Mouse (Mus musculus) mouse embryonic stem cell (cell line): ENCODE results near the gene Hist1h2bj.

Experiments
- in situ Hi-C, 2 experiments: fragments of 300-500 bp; cut with MboI; formaldehyde crosslinking; loops; 1 replicate in 1 of 2; 3 replicates in 1 of 2; pipeline ENCODE4 v1.14.3; 2019 to 2020; ENCODE audit warnings: low sequenced_read_pairs in 2 of 2, low pct_unique_long_range_greater_than_20kb in 1 of 2, mixed read lengths in 1 of 2; ENCODE audit not compliant: unreplicated experiment in 1 of 2

Hist1h2bj gene

GRCm38 (mm10) chr13:22042568-22043502, at the start of gene Hist1h2bj, which contains the start of gene Hist1h2ag:
Hist1h2bj (plus strand) TSS chr13:22043214.
Hist1h2ag (minus strand) TSS chr13:22042944.
- in situ Hi-C loops = loop anchor here (10.0 to 25.0 kb wide), 4 partner anchors 181 to 1694 kb away; partner anchors contain the start of genes Hist1h1c (in 1 of the 2), Hist1h2bb (in 1 of the 2) and Hist1h3c (in 1 of the 2)

DNA sequence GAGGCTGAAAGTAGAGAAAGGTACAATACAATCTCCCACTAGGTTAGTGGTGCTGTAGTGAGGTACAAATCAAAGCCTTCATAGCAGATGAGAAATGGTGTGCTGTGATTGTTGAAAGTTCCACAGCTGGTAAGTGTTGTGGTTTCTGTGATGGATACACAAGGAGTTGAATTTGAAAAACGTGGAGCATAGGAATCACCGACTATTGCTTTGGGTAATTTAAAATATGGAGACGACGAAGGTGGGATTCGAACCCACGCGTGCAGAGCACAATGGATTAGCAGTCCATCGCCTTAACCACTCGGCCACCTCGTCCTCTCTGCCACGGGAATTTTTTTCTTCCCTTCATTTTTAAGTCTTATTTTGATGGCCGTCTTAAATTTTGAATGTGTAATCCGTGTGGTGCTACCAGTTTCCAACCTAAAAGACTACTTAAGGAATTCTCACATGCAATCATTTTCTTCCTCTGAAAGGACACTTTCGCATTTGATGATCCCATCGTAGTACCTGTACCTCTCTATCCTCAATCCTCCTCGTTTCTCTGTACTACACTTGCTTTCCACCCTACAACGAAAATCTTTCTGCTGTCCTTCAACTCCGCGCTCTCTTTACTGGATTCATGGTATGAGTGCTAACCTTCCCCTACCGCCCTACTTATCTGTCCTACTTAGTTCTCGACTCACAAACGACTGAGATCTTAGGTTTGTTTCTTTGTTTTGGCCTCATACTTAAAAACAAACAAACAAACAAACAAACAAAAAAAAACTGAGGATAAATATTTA, 48.9 kb upstream of the Hist1h2bj start:
- in situ Hi-C loops = no loop called here

DNA sequence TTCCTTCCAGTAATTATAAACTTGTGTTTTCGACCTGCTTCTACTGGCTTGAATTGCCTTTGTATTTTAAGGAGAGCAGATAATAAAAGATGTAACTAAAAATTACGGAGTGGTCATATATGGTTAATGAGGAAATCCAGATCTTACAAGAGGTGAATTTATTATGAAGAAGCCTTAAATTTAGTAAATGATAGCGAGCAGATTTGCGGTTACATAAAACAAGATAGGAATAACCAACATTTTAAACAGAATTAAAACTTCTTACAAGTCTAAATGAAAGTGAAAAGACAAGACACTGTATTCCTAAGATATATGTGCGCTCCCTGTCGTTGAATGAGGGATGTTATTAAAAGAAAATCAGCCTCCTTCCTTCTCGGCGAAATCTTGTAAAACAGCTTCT, 48.1 kb upstream of the Hist1h2bj start:
- in situ Hi-C loops = no loop called here

DNA sequence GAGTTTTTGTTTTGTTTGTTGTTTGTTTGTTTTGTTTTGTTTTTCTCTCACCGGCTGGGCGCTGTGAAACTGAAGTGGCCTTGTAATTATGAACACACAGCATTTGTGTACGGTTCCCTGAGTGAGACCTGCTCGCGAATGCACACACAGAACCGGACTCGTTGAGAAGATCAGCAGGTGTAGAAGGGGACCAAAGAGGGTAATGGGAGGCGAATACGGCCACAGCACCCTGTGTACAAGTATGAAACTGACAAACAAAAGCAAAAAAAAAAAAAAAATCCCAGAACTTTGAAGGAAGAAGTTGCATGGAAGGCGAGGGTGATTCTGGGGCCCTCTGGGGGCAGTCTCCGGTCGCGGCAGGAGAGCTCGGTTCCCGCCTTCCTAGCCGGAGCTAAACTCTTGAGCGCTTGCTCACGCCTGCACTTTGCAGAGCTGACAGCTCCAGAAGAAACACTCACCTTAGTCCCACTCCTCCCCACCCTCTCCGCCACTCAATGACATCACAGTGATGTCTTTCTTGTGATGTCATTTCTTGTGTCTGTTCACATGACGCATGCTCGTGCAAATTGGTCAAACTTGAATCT, 47.6 kb upstream of the Hist1h2bj start:
- in situ Hi-C loops = no loop called here

- in situ Hi-C loops = no loop called here
These were observed 46.7 kb upstream of the Hist1h2bj start for GRCm38 (mm10) chr13:21996101-21996839.

- in situ Hi-C loops = no loop called here
These were observed 46.2 kb upstream of the Hist1h2bj start for GRCm38 (mm10) chr13:21996840-21997185.

DNA sequence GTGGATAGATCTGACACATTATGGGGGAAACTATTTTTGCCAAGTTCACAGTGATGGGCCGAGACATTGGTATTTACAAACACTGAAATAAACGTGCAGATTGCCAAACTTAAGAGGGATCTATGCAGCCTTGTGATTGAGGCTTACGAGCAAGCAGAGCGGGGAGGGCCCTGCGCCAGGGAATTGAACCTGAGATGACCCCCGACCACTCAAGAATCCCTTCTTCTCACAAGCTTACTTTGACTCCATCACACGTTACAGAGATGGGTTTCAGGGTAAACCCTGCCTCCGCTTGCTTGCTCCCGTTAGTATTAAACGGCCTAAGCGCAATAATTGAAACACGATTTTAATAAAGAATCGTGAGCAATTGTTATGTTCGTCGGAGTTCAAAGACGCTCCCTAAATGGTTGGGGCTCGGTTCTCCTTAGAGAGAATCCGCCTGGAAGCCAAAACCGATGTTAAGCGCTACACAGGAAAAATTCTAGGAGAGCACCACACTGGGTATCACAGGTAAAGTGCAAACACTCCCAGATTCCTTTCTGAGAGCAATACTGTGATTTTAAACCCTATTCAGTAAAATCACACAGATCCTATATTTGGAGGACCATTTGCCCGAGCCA, 45.7 kb upstream of the Hist1h2bj start:
- in situ Hi-C loops = no loop called here

DNA sequence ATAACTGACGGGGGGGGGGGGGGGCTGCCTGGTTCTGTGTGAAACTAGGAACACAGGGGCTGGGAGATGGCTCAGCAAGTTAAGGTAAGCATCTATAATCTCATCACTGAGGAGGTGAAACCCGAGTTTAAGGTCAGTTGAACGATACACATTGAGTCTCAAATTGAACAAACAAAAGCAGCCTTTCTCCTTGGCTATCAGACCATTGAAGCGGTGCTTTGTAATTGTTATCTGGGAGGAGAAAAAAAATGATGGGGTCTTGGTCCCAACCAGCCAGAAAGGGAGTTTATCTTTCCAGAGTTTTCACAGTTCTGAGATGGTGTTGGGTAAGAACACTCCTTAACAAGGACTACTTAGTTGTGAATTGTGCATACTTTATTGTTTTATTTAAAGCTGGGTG, 45.2 kb upstream of the Hist1h2bj start:
- in situ Hi-C loops = no loop called here

GRCm38 (mm10) chr13:21998412-21998811, 44.6 kb upstream of the Hist1h2bj start:
- in situ Hi-C loops = no loop called here

- in situ Hi-C loops = no loop called here
These were observed 43.9 kb upstream of the Hist1h2bj start for GRCm38 (mm10) chr13:21999147-21999546.

DNA sequence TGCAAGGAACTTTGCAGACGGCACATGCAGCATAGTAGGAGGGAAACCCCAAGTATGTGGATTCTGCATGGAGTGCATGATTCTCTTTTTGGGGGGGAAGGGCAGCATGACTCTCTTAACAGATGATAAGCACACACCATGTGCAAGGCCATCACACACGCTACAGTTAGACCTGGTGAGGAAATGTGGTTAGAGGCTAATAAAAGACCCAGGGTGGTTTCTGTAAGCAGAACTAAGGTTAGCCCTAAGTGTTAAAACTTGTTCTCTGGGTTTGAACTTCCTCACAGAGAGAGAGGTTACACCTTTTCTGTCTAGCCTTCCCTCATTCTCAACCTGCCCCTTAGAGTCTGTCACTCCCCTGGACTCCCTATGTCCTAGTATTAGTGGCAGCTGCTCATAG, 41.7 kb upstream of the Hist1h2bj start:
- in situ Hi-C loops = loop anchor here (25.0 kb wide), 2 partner anchors 739 to 764 kb away; no protein-coding TSS in a partner anchor

GRCm38 (mm10) chr13:22001823-22002222, 41.2 kb upstream of the Hist1h2bj start:
- in situ Hi-C loops = loop anchor here (25.0 kb wide), 2 partner anchors 740 to 765 kb away; no protein-coding TSS in a partner anchor

DNA sequence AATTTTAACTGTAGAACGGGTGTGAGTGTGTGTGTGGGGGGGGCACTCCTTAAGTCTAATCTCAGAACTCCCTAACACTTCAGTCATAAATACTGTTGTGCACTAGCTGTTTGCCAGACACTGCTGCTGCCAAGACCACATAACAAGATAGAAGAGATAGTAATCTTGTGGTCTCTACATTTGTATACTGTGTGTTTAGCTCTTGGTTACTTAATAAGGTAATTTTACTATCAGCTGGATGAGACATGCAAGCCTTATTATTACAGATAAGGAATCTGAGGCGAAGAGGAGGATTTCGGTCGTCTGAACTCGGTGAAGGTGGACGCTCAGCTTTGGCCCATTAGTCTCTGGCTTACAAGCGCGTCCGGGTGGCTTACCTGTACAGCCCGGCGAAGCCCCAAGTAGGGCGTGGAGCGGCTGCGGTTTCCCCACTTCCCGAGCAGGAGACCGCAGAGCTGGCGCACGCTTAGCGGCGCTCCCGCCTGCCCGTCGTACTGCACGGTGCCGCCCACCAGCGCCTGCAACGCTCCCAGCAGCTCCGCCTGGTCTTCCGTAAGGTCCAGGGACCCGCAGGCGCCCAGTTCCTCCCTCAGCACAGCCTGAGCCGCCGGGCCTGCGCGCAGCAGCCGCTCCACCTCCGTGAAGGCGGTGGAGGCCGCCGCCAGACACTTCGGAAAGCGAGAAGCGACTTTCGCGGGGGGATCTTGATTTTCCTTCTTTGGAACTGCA, 37.2 kb upstream of the Hist1h2bj start:
- in situ Hi-C loops = loop anchor here (25.0 kb wide), 2 partner anchors 743 to 768 kb away; no protein-coding TSS in a partner anchor

DNA sequence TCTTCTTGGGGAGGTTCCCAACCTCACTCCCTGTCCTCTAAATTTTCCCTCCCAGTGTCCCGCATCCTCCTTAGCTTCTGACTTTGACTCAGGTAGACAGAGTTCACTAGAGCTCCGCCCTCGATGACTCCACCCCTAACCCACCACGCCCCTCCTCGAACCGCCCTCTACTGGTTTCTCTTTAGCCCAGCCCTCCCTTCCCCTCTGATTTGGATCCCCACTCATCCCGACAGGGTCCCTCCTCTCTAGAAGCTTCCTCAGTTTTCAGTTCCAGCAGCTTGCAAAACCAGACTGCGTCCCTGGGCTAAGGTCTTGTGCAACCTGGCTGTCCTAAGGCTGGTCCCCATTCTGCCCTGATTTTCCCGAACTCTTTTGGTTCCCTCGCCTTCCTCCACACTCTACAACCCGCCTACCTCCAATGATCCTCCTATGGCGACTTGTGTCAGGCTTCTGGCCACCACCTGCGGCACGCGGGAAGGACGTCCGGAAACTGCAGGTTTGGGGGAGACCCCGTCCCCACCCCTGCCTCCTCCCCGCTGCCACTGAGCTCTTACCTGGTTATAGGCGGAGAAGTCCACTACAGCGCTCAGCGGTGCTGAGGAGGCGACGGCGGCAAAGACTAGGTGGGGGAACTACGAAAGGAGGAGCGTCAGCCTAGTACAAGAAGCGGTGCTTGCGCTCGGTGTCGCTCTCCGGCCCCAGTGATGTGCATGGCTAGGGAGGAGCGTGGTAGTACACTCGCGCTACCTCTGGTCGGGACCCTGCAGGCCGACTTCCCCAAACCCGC, 36.5 kb upstream of the Hist1h2bj start:
- in situ Hi-C loops = loop anchor here (25.0 kb wide), 2 partner anchors 744 to 769 kb away; no protein-coding TSS in a partner anchor

DNA sequence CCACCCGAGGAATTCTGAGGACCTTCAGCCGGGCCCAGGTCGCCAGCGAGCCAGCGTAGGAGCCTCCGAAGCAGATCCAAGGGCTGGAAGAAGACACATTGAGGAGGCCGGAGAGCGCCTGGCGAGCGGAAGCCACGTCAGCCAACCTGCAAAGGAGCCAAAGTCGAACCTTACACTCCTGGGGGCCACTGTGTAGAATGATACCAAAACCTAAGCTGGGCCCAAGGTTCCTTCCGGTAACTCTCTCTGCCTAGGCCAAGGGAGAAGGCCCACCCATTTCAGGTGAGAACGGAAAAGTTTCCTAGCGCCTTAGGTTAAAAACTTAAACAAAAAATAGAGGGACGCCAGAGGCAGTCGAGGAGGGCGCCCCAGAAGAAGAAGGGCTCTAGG, 35.9 kb upstream of the Hist1h2bj start:
- in situ Hi-C loops = loop anchor here (25.0 kb wide), 2 partner anchors 745 to 770 kb away; no protein-coding TSS in a partner anchor

DNA sequence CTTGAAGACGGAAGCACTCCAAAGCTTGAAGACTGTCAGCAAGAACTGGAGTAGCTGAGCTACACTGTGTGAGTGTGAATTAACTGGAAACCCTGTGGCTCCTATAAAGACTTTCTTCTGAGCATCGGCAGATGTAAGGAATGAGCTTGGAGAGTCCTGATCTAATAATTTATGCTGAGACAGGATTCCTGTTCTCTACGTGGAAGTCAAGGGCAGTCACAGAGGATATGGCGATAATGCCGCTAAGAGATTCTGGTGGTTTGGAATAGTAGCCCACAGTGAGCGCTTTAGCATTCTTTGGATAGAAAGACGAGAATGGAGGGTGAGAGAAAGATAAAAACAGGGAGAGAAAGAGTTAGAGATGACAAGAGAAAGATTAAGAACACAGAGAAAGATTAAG, 35.1 kb upstream of the Hist1h2bj start:
- in situ Hi-C loops = loop anchor here (25.0 kb wide), 2 partner anchors 746 to 771 kb away; no protein-coding TSS in a partner anchor
